20 mouse cellular contexts compared by ENCODE assay signal in genomic region chr10:37310266-37310945, GRCm38 (mm10).
DNase-seq lines count a peak whose midpoint lies in the region; ATAC-seq lines count a peak whose summit lies in the region.
"Had no signal": no experiment of that assay in that cellular context is flagged by ENCODE, and none has a peak within 500 bp of the region (broad histone marks: within the 10 kb centered on the region; RNA-seq: fewer than 3 reads in every experiment).

No protein-coding gene starts in this region.

- no peaks in the 10 kb centered on the region for H3K27me3 ChIP-seq in heart, embryonic 12.5 days (replicated peaks)
- H3K27me3 ChIP-seq in heart, embryonic 11.5 days (ENCODE audit: control insufficient read depth, insufficient read depth, low read length): no peaks in the 10 kb centered on the region
- no peaks in the 10 kb centered on the region for H3K27me3 ChIP-seq in midbrain, embryonic 11.5 days (ENCODE audit: control insufficient read depth, insufficient read depth, low read length)
- no peaks in the 10 kb centered on the region for H3K27me3 ChIP-seq in midbrain, embryonic 10.5 days (ENCODE audit: low read depth, poor library complexity, severe bottlenecking)
- H3K27me3 ChIP-seq: CH12.LX; embryonic facial prominence, embryonic 12.5 days; forebrain, embryonic 15.5 days; heart, embryonic 15.5 days; hindbrain, embryonic 15.5 days; Patski had no signal

- ATAC-seq in heart, embryonic 12.5 days (ENCODE audit: insufficient number of reproducible peaks, low FRiP score): no peak
- no peak for ATAC-seq in heart, embryonic 11.5 days (replicated peaks; ENCODE audit: insufficient number of reproducible peaks, low FRiP score, low TSS enrichment)
- ATAC-seq in midbrain, embryonic 11.5 days (ENCODE audit: low FRiP score): no peak
- ATAC-seq: activated CD4-positive, CD25-positive, alpha-beta regulatory T cell, adult 4 months; forebrain, embryonic 15.5 days; Patski had no signal

- H3K4me3 ChIP-seq in heart, embryonic 12.5 days: no peak overlapping the region
- no peak overlapping the region for H3K4me3 ChIP-seq in heart, embryonic 11.5 days (ENCODE audit: low read depth, low read length)
- H3K4me3 ChIP-seq in midbrain, embryonic 11.5 days (ENCODE audit: low read depth, low read length): no peak overlapping the region
- H3K4me3 ChIP-seq in midbrain, embryonic 10.5 days: no peak overlapping the region
- H3K4me3 ChIP-seq: embryonic facial prominence, embryonic 12.5 days; forebrain, embryonic 15.5 days; heart, embryonic 15.5 days; hindbrain, embryonic 15.5 days had no signal

- H3K4me2 ChIP-seq in heart, embryonic 12.5 days: no peak overlapping the region
- no peak overlapping the region for H3K4me2 ChIP-seq in heart, embryonic 11.5 days
- H3K4me2 ChIP-seq in midbrain, embryonic 11.5 days: no peak overlapping the region
- H3K4me2 ChIP-seq: embryonic facial prominence, embryonic 12.5 days; forebrain, embryonic 15.5 days; heart, embryonic 15.5 days; hindbrain, embryonic 15.5 days had no signal

- H3K4me1 ChIP-seq in heart, embryonic 12.5 days (replicated peaks): no peaks in the 10 kb centered on the region
- H3K4me1 ChIP-seq in heart, embryonic 11.5 days (ENCODE audit: control insufficient read depth, insufficient read depth, low read length): no peaks in the 10 kb centered on the region
- no peaks in the 10 kb centered on the region for H3K4me1 ChIP-seq in midbrain, embryonic 11.5 days (ENCODE audit: control insufficient read depth, insufficient read depth, low read length)
- H3K4me1 ChIP-seq in midbrain, embryonic 10.5 days: no peaks in the 10 kb centered on the region
- H3K4me1 ChIP-seq: embryonic facial prominence, embryonic 12.5 days; heart, embryonic 15.5 days had no signal

- DNase-seq in adrenal gland, postnatal 14 days: peak; percentile 36
- no peak for DNase-seq in adrenal gland, postnatal 25 days
- peak; percentile 96 for DNase-seq in heart, adult 11 months
- DNase-seq in heart, adult 9 months (ENCODE audit: low spot score in 2 of 2): peak; percentile 50 to 71
- DNase-seq in midbrain, embryonic 11.5 days (ENCODE audit: low spot score, missing footprints): peak; percentile 54
- DNase-seq in midbrain, embryonic 10.5 days (ENCODE audit: low spot score): no peak
- DNase-seq: cerebellum, adult 11-12 months; cerebellum, adult 9-10 months; cerebellum, postnatal 25 days; kidney, adult 11 months; kidney, adult 9 months had no signal

- H3K27ac ChIP-seq in heart, embryonic 12.5 days (ENCODE audit: poor library complexity, severe bottlenecking): no peak overlapping the region
- no peak overlapping the region for H3K27ac ChIP-seq in heart, embryonic 11.5 days (ENCODE audit: low read depth, low read length)
- H3K27ac ChIP-seq in midbrain, embryonic 11.5 days (ENCODE audit: low read depth, low read length): no peak overlapping the region
- H3K27ac ChIP-seq in midbrain, embryonic 10.5 days (replicated peaks): no peak overlapping the region
- H3K27ac ChIP-seq: embryonic facial prominence, embryonic 12.5 days; forebrain, embryonic 15.5 days; heart, embryonic 15.5 days; hindbrain, embryonic 15.5 days had no signal

- no peaks in the 10 kb centered on the region for H3K36me3 ChIP-seq in heart, embryonic 12.5 days
- H3K36me3 ChIP-seq in heart, embryonic 11.5 days (ENCODE audit: control insufficient read depth, insufficient read depth, low read length): no peaks in the 10 kb centered on the region
- H3K36me3 ChIP-seq in midbrain, embryonic 11.5 days (ENCODE audit: control insufficient read depth, insufficient read depth, low read length): no peaks in the 10 kb centered on the region
- no peaks in the 10 kb centered on the region for H3K36me3 ChIP-seq in midbrain, embryonic 10.5 days
- H3K36me3 ChIP-seq: embryonic facial prominence, embryonic 12.5 days; forebrain, embryonic 15.5 days; heart, embryonic 15.5 days; hindbrain, embryonic 15.5 days had no signal

- H3K9ac ChIP-seq in heart, embryonic 12.5 days: no peak overlapping the region
- no peak overlapping the region for H3K9ac ChIP-seq in heart, embryonic 11.5 days (ENCODE audit: low read depth, low read length)
- no peak overlapping the region for H3K9ac ChIP-seq in midbrain, embryonic 11.5 days (ENCODE audit: low read length)
- H3K9ac ChIP-seq: embryonic facial prominence, embryonic 12.5 days; forebrain, embryonic 15.5 days; heart, embryonic 15.5 days; hindbrain, embryonic 15.5 days had no signal

- WGBS in heart, embryonic 12.5 days: 83% methylated on average over 2 of the region's 2 CpGs
- 77% methylated on average over 2 of the region's 2 CpGs for WGBS in heart, embryonic 11.5 days (ENCODE audit: insufficient replicate concordance)
- 88% methylated on average over 2 of the region's 2 CpGs for WGBS in midbrain, embryonic 11.5 days
- WGBS in midbrain, embryonic 10.5 days: 92% methylated on average over 2 of the region's 2 CpGs

- H3K9me3 ChIP-seq in heart, embryonic 12.5 days (replicated peaks): no peaks in the 10 kb centered on the region
- H3K9me3 ChIP-seq in heart, embryonic 11.5 days (replicated peaks; ENCODE audit: control insufficient read depth, low read length): no peaks in the 10 kb centered on the region
- no peaks in the 10 kb centered on the region for H3K9me3 ChIP-seq in midbrain, embryonic 11.5 days (ENCODE audit: control insufficient read depth, low read length)
- H3K9me3 ChIP-seq in midbrain, embryonic 10.5 days (replicated peaks): no peaks in the 10 kb centered on the region; the same call in 1 of the 2 replicates
- H3K9me3 ChIP-seq: embryonic facial prominence, embryonic 12.5 days; forebrain, embryonic 15.5 days; heart, embryonic 15.5 days; hindbrain, embryonic 15.5 days had no signal

Comparison
In these comparisons a context has a peak if more than half of its experiments do, and no peak if none do; other contexts are left out.
1. DNase-seq: peak in adrenal gland, postnatal 14 days (single experiment), heart, adult 11 months (single experiment), heart, adult 9 months (2 of 2) and midbrain, embryonic 11.5 days (single experiment); none in adrenal gland, postnatal 25 days (single experiment) and midbrain, embryonic 10.5 days (single experiment).